Mouse (Mus musculus) stomach, postnatal 0 days (tissue): ENCODE measurements at regions not wholly inside any gene's neighbourhood (a gene's known extent, or its start where the extent isn't known, plus 50 kb on each side); places are given as distances from the start of the nearest gene placed in this dataset.

Source experiments
- CTCF ChIP-seq: IDR thresholded peaks from 2 replicates; pipeline ENCODE4 v1.5.1; 2016; ENCODE audit warnings: antibody characterized with exemption, low read depth, mild to moderate bottlenecking, moderate library complexity
- EP300 ChIP-seq: optimal IDR thresholded peaks from 2 replicates; pipeline ENCODE3; 2016; ENCODE audit warnings: antibody characterized with exemption

DNA sequence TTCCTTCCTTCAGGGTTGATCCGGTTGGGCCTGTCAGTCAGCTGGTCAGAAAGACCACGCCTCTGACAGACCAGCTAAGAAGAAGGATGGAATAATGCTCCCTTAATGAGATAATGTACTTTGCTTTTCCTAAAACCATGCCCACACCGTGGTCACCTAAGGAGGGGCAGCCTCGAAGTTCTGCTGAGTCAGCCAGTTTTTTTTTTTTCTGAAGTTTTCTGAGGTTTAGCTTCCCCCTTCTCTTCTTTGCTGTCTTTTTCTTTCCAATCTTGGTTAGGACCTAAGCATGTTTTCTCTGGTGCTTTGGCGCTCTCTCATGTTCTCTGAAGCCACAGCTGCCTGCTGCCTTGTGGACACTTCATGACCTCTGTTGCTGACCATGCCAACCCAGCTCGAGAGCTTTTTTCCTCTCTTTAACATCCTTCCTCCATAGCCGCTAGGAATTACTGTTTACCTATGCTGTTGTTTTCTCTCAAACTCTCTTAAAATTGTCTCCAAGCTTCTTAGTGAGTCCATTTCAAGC, 84.7 kb upstream of the Zfp648 start:
- TF ChIP-seq CTCF: peak; percentile 29; the same call in 1 of the 2 replicates
- TF ChIP-seq EP300: no peak
